Mouse (Mus musculus) frontal cortex, postnatal 14 days (tissue): ENCODE measurements at regions not wholly inside any gene's neighbourhood (a gene's known extent, or its start where the extent isn't known, plus 50 kb on each side); places are given as distances from the start of the nearest gene placed in this dataset.

Source experiments
- DNase-seq, 2 experiments: peaks; one replicate each; pipeline ENCODE4 v3.0.0; 2022; ENCODE audit warnings: low spot score in 2 of 2

GRCm38 (mm10) chr2:64706646-64707177, 318.1 kb downstream of the Grb14 start:
- DNase-seq: no peak

GRCm38 (mm10) chr2:64695974-64696373, 328.8 kb downstream of the Grb14 start:
- no peak for DNase-seq

GRCm38 (mm10) chr2:64691444-64691843, 333.3 kb downstream of the Grb14 start:
- DNase-seq: peak in 1 of 2 experiments; percentile 3

- DNase-seq: no peak
These were observed 333.8 kb downstream of the Grb14 start for GRCm38 (mm10) chr2:64690996-64691395.

GRCm38 (mm10) chr2:64686781-64687180, 338.0 kb downstream of the Grb14 start:
- DNase-seq: no peak

GRCm38 (mm10) chr2:64649614-64650013, 375.2 kb downstream of the Grb14 start:
- no peak for DNase-seq

GRCm38 (mm10) chr2:64616931-64617330, 407.9 kb downstream of the Grb14 start:
- no peak for DNase-seq

- DNase-seq: no peak
These were observed 417.9 kb downstream of the Grb14 start for GRCm38 (mm10) chr2:64606864-64607263.

GRCm38 (mm10) chr2:64582258-64582657, 442.5 kb downstream of the Grb14 start:
- DNase-seq: no peak

- no peak for DNase-seq
These were observed 438.2 kb upstream of the Fign start for GRCm38 (mm10) chr2:64536032-64536431.

GRCm38 (mm10) chr2:64535351-64535851, 437.6 kb upstream of the Fign start:
- DNase-seq: no peak

- DNase-seq: no peak
These were observed 437.0 kb upstream of the Fign start for GRCm38 (mm10) chr2:64534869-64535268.

GRCm38 (mm10) chr2:64534344-64534743, 436.5 kb upstream of the Fign start:
- no peak for DNase-seq

- DNase-seq: no peak
These were observed 424.9 kb upstream of the Fign start for GRCm38 (mm10) chr2:64522722-64523121.

- no peak for DNase-seq
These were observed 424.4 kb upstream of the Fign start for GRCm38 (mm10) chr2:64522233-64522632.

- DNase-seq: no peak
These were observed 397.9 kb upstream of the Fign start for GRCm38 (mm10) chr2:64495725-64496124.

- no peak for DNase-seq
These were observed 368.7 kb upstream of the Fign start for GRCm38 (mm10) chr2:64466412-64466970.

- DNase-seq: no peak
These were observed 364.8 kb upstream of the Fign start for GRCm38 (mm10) chr2:64462466-64463114.

GRCm38 (mm10) chr2:64462041-64462440, 364.2 kb upstream of the Fign start:
- DNase-seq: no peak

- no peak for DNase-seq
These were observed 363.8 kb upstream of the Fign start for GRCm38 (mm10) chr2:64461636-64462035.

- no peak for DNase-seq
These were observed 360.3 kb upstream of the Fign start for GRCm38 (mm10) chr2:64458171-64458570.

- DNase-seq: no peak
These were observed 354.9 kb upstream of the Fign start for GRCm38 (mm10) chr2:64452690-64453089.

- DNase-seq: no peak
These were observed 353.9 kb upstream of the Fign start for GRCm38 (mm10) chr2:64451614-64452317.
